Mouse (Mus musculus) embryonic facial prominence, embryonic 11.5 days (tissue): ENCODE measurements at regions not wholly inside any gene's neighbourhood (a gene's known extent, or its start where the extent isn't known, plus 50 kb on each side); places are given as distances from the start of the nearest gene placed in this dataset.

ENCODE experiments used
- ATAC-seq: fragments of 200-750 bp; cut with Nextera tagmentation; replicated peaks from 2 replicates; pipeline ENCODE4 v1.8.0; 2017; ENCODE audit warnings: low read depth; ENCODE audit not compliant: insufficient number of reproducible peaks, low FRiP score, low TSS enrichment
- DNase-seq: peaks from one replicate; pipeline ENCODE4 v3.0.0-alpha.2; 2015; ENCODE audit warnings: low spot score
- H3K27ac ChIP-seq: fragments of 300-500 bp; sonication (generic); replicated peaks from 2 replicates; pipeline ENCODE4 v1.5.1; 2014; ENCODE audit warnings: mild to moderate bottlenecking, low read depth, low read length, control low read depth
- H3K27me3 ChIP-seq: fragments of 300-500 bp; sonication (generic); 2 replicates; pipeline ENCODE4 v1.6.1; 2014; ENCODE audit warnings: mild to moderate bottlenecking, low read length, moderate library complexity, mixed read lengths; ENCODE audit not compliant: control insufficient read depth, insufficient read depth
- H3K36me3 ChIP-seq: fragments of 300-500 bp; sonication (generic); replicated peaks from 2 replicates; pipeline ENCODE4 v1.6.1; 2014; ENCODE audit warnings: low read depth, mild to moderate bottlenecking, low read length, moderate library complexity, mixed read lengths; ENCODE audit not compliant: control insufficient read depth, insufficient read depth
- H3K4me1 ChIP-seq: fragments of 300-500 bp; sonication (generic); 2 replicates; pipeline ENCODE4 v1.6.1; 2014; ENCODE audit warnings: low read length, mixed read lengths; ENCODE audit not compliant: control insufficient read depth, insufficient read depth
- H3K4me2 ChIP-seq: fragments of 300-500 bp; sonication (generic); 2 replicates; pipeline ENCODE4 v1.6.1; 2014; ENCODE audit warnings: low read depth, mild to moderate bottlenecking, control low read depth, low read length, moderate library complexity
- H3K4me3 ChIP-seq: fragments of 300-500 bp; sonication (generic); 2 replicates; pipeline ENCODE4 v1.5.1; 2014; ENCODE audit warnings: low read depth, low read length, control low read depth
- H3K9ac ChIP-seq: fragments of 300-500 bp; sonication (generic); replicated peaks from 2 replicates; pipeline ENCODE4 v1.6.1; 2014; ENCODE audit warnings: mild to moderate bottlenecking, control low read depth, low read length
- H3K9me3 ChIP-seq: fragments of 300-500 bp; sonication (generic); replicated peaks from 2 replicates; pipeline ENCODE4 v1.6.1; 2016; ENCODE audit warnings: mild to moderate bottlenecking, low read length, inconsistent platforms, mixed read lengths; ENCODE audit not compliant: control insufficient read depth
- WGBS: fragments of 180-500 bp; shearing (Covaris S2); extraction: QIAGEN DNeasy Blood & Tissue Kit; methylation state at CpG from one replicate; pipeline ENCODE4 v1.1.7; 2014; 5-methylcytosine and 5-hydroxymethylcytosine counted together

GRCm38 (mm10) chr13:107175891-107176290 lies 154.0 kb upstream of the Kif2a start:
- Histone ChIP-seq H3K9me3 (no peaks in the 10 kb centered on the region), H3K4me3 (no peak overlapping the region), H3K36me3 (no peaks in the 10 kb centered on the region), H3K4me2 (no peak overlapping the region), H3K4me1 (no peaks in the 10 kb centered on the region), H3K27ac (no peak overlapping the region), H3K27me3 (no peaks in the 10 kb centered on the region), H3K9ac (no peak overlapping the region)
- ATAC-seq (no peak), DNase-seq (no peak)
- 78% methylated on average over 4 of the region's 4 CpGs for WGBS

- ATAC-seq, result no peak; the same call in 1 of the 2 replicates
- DNase-seq, result peak; percentile 41
Measured at GRCm38 (mm10) chr13:107168599-107169149, 146.7 kb upstream of the Kif2a start.

DNA sequence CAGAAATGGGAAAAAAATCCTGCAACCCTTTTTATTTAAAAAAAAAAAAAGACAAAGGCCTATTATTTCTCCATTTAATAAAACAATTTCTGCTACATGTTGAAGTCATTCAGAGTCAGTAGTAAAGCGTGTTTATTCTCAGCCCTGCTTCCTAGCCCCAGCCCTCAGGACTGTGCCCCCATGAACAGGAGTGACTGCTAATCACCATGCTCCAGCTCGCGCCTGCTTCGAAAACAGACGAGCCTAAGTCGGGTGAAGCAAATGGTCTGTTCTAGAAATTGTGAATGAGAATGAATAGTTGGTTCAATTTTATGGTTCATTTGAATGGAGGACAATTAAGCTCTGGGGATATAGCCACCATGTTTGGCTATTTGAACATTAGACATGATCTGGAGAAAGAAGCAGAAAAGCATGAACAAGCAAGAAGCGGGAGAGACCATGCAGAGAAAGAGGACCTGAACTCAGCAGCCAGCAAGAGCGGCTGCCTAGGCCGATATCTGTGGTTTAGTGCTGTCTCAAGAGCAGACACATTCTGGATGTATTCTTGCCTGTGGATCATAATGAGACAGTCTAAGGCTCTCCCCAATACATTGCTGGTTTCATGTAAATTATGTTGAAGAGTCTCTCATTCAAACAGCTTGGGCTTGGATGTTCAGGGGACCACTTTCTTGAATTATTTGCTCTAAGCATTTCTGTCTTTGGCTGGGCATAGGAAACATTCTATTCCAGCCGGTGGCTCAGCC lies 146.1 kb upstream of the Kif2a start:
- Histone ChIP-seq H3K9me3 (no peaks in the 10 kb centered on the region), H3K27me3 (no peaks in the 10 kb centered on the region), H3K27ac (no peak overlapping the region), H3K9ac (peak overlapping the region; percentile 57), H3K36me3 (no peaks in the 10 kb centered on the region), H3K4me2 (peak overlapping the region; percentile 51), H3K4me3 (peak overlapping the region; percentile 27; the same call in 1 of the 2 replicates), H3K4me1 (peaks cover 2% of the 10 kb centered on the region; the same call in 1 of the 2 replicates)
- ATAC-seq (no peak), DNase-seq (no peak)
- WGBS, result 66% methylated on average over 10 of the region's 10 CpGs

More at GRCm38 (mm10) chr13:107168599-107169149, 146.7 kb upstream of the Kif2a start:
- Histone ChIP-seq H3K9me3 (no peaks in the 10 kb centered on the region), H3K4me1 (peaks cover 2% of the 10 kb centered on the region; the same call in 1 of the 2 replicates), H3K4me2 (peak overlapping the region; percentile 51), H3K36me3 (no peaks in the 10 kb centered on the region), H3K4me3 (peak overlapping the region; percentile 27), H3K27me3 (no peaks in the 10 kb centered on the region), H3K9ac (peak overlapping the region; percentile 57), H3K27ac (no peak overlapping the region)
- 7% methylated on average over 15 of the region's 15 CpGs for WGBS

DNA sequence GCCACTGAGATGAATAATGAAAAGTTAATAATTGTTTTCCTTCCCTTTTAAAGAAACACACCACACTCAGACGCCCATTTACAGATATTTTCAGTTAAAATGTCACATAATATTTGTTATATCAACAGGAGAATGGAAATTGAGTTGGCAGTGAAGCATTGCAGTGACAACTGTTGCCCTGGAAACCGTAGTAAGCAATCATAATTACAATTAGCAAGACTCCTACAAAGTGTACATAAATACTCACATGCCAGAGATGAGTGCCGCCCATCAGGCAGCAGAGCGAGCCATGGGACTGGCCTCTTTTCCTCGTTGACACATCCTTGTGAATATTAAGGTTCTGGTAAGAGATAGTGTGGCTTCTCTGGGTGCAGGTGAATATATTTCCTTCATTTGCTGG lies 129.6 kb upstream of the Kif2a start:
- no peak overlapping the region for H3K27ac ChIP-seq
- H3K4me1 ChIP-seq, result no peaks in the 10 kb centered on the region
- DNase-seq (no peak), ATAC-seq (no peak)
- no peak overlapping the region for H3K4me3 ChIP-seq
- WGBS, result 80% methylated on average over 5 of the region's 5 CpGs
- H3K9ac ChIP-seq, result no peak overlapping the region
- no peak overlapping the region for H3K4me2 ChIP-seq
- no peaks in the 10 kb centered on the region for H3K27me3 ChIP-seq
- H3K9me3 ChIP-seq, result no peaks in the 10 kb centered on the region
- H3K36me3 ChIP-seq, result no peaks in the 10 kb centered on the region

GRCm38 (mm10) chr13:107141209-107141608 lies 119.3 kb upstream of the Kif2a start:
- no peak for ATAC-seq
- Histone ChIP-seq H3K27me3 (no peaks in the 10 kb centered on the region), H3K4me1 (no peaks in the 10 kb centered on the region), H3K4me2 (no peak overlapping the region), H3K4me3 (no peak overlapping the region), H3K9me3 (no peaks in the 10 kb centered on the region), H3K27ac (no peak overlapping the region), H3K9ac (no peak overlapping the region), H3K36me3 (no peaks in the 10 kb centered on the region)
- peak; percentile 40 for DNase-seq
- WGBS, result 63% methylated on average over 4 of the region's 4 CpGs

GRCm38 (mm10) chr13:107134125-107134524 lies 112.2 kb upstream of the Kif2a start:
- no peak for ATAC-seq

GRCm38 (mm10) chr13:107126636-107127035 lies 104.7 kb upstream of the Kif2a start:
- WGBS, result 91% methylated on average over 7 of the region's 7 CpGs
- H3K4me2 ChIP-seq, result no peak overlapping the region
- ATAC-seq (no peak), DNase-seq (no peak)
- no peak overlapping the region for H3K9ac ChIP-seq
- no peaks in the 10 kb centered on the region for H3K27me3 ChIP-seq
- H3K4me3 ChIP-seq, result no peak overlapping the region
- no peak overlapping the region for H3K27ac ChIP-seq
- H3K36me3 ChIP-seq, result no peaks in the 10 kb centered on the region
- H3K9me3 ChIP-seq, result no peaks in the 10 kb centered on the region
- no peaks in the 10 kb centered on the region for H3K4me1 ChIP-seq

More at GRCm38 (mm10) chr13:107134125-107134524, 112.2 kb upstream of the Kif2a start:
- H3K4me3 ChIP-seq, result no peak overlapping the region
- DNase-seq, result no peak
- no peak overlapping the region for H3K27ac ChIP-seq
- no peaks in the 10 kb centered on the region for H3K4me1 ChIP-seq
- H3K9me3 ChIP-seq, result no peaks in the 10 kb centered on the region
- no peak overlapping the region for H3K4me2 ChIP-seq
- H3K36me3 ChIP-seq, result no peaks in the 10 kb centered on the region
- H3K27me3 ChIP-seq, result no peaks in the 10 kb centered on the region
- H3K9ac ChIP-seq, result no peak overlapping the region

DNA sequence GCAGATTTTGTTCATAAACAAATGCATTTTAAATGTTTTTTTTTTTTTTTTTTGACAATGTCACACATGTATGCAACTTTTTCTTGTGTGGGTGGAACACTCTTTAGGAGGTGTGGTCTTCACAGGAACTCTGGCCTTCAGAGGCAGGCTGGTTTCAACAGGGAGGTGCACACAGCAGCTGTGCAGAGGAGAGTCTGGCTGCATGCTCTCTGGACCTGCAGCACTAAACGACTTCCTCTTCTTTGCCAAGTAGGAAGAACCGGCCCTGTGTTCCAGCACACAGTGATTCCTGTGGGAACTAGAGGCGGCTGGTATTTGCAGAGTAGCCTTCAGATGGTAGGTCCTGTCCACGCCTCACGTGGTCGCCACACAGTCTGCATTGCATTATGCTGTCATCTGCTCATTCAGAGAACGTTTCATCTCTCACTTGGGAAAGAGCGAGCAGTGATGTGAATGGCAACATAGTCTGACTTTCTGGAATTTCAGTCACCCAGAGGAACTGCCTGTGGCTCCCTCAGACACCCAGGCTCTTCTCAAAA lies 102.3 kb upstream of the Kif2a start:
- Histone ChIP-seq H3K9ac (no peak overlapping the region), H3K4me3 (no peak overlapping the region), H3K27me3 (no peaks in the 10 kb centered on the region), H3K4me1 (no peaks in the 10 kb centered on the region), H3K36me3 (no peaks in the 10 kb centered on the region), H3K27ac (no peak overlapping the region), H3K4me2 (no peak overlapping the region), H3K9me3 (no peaks in the 10 kb centered on the region)
- ATAC-seq (no peak), DNase-seq (no peak)
- WGBS, result 58% methylated on average over 8 of the region's 8 CpGs
